Mouse (Mus musculus) kidney, postnatal 10 days (tissue): ENCODE results near the gene Rbfox1.

ENCODE experiments used
- DNase-seq: peaks from one replicate; pipeline ENCODE4 v3.0.0; 2021; ENCODE audit warnings: mixed read lengths

The Rbfox1 gene

GRCm38 (mm10) chr16:7099506-7100300, 1214.5 kb downstream of the Rbfox1 start:
- peak; percentile 45 for DNase-seq

GRCm38 (mm10) chr16:7102486-7102885, 1217.3 kb downstream of the Rbfox1 start:
- no peak for DNase-seq

- DNase-seq, result no peak
These were observed 1218.1 kb downstream of the Rbfox1 start for GRCm38 (mm10) chr16:7103301-7103700.

- no peak for DNase-seq
These were observed 1221.4 kb downstream of the Rbfox1 start for GRCm38 (mm10) chr16:7106450-7107015.

GRCm38 (mm10) chr16:7115945-7116344, 1230.8 kb downstream of the Rbfox1 start:
- DNase-seq, result no peak

GRCm38 (mm10) chr16:7129591-7129990, 1244.4 kb downstream of the Rbfox1 start:
- no peak for DNase-seq

GRCm38 (mm10) chr16:7132434-7132833, 1247.3 kb downstream of the Rbfox1 start:
- no peak for DNase-seq

GRCm38 (mm10) chr16:7136971-7137370, 1251.8 kb downstream of the Rbfox1 start:
- peak; percentile 53 for DNase-seq

- no peak for DNase-seq
These were observed 1254.3 kb downstream of the Rbfox1 start for GRCm38 (mm10) chr16:7139480-7139879.

GRCm38 (mm10) chr16:7140909-7141308, 1255.8 kb downstream of the Rbfox1 start:
- DNase-seq, result no peak

GRCm38 (mm10) chr16:7145505-7145904, 1260.3 kb downstream of the Rbfox1 start:
- DNase-seq, result no peak

GRCm38 (mm10) chr16:7146454-7146853, 1261.3 kb downstream of the Rbfox1 start:
- DNase-seq, result peak; percentile 9

- no peak for DNase-seq
These were observed 1262.7 kb downstream of the Rbfox1 start for GRCm38 (mm10) chr16:7147884-7148283.

- DNase-seq, result peak; percentile 44
These were observed 1264.1 kb downstream of the Rbfox1 start for GRCm38 (mm10) chr16:7149106-7149899.

- DNase-seq, result peak; percentile 74
These were observed 1265.1 kb downstream of the Rbfox1 start for GRCm38 (mm10) chr16:7150201-7150791.

- DNase-seq, result no peak
These were observed 1267.2 kb downstream of the Rbfox1 start for GRCm38 (mm10) chr16:7152401-7152800.

GRCm38 (mm10) chr16:7154671-7155070, 1269.5 kb downstream of the Rbfox1 start:
- no peak for DNase-seq

- DNase-seq, result no peak
These were observed 1274.0 kb downstream of the Rbfox1 start for GRCm38 (mm10) chr16:7158856-7159826.

- no peak for DNase-seq
These were observed 1274.7 kb downstream of the Rbfox1 start for GRCm38 (mm10) chr16:7159827-7160217.

GRCm38 (mm10) chr16:7162168-7162567, 1277.0 kb downstream of the Rbfox1 start:
- no peak for DNase-seq

- DNase-seq, result no peak
These were observed 1278.5 kb downstream of the Rbfox1 start for GRCm38 (mm10) chr16:7163688-7164087.

- DNase-seq, result no peak
These were observed 1279.1 kb downstream of the Rbfox1 start for GRCm38 (mm10) chr16:7164153-7164737.
